Mouse (Mus musculus): ENCODE results near the gene Pithd1. TPM values are rescaled to one million over a fixed set of nuclear protein-coding genes. Genes with fewer than 3 reads are reported as not detected.

Gene Pithd1
- total and polyA plus RNA-seq, 3 experiments = 62.8 to 77.7 TPM; not detected in 1

- TF ChIP-seq MAX (IDR thresholded peaks at IDR 0.05; ENCODE audit: low read length) (peak; percentile 80), SIN3A (IDR thresholded peaks at IDR 0.05; ENCODE audit: low read length) (peak; percentile 41; the same call in 1 of the 2 replicates), KAT2A (conservative IDR thresholded peaks at IDR 0.05; ENCODE audit: low read depth, low read length) (no peak; the same call in 1 of the 2 replicates), UBTF (IDR thresholded peaks at IDR 0.05; ENCODE audit: borderline replicate concordance, insufficient read depth, low read depth, low read length) (no peak), EP300 (IDR thresholded peaks at IDR 0.05; ENCODE audit: low read depth in 1 of 2, low read length in 2 of 2) (peak in 1 of 2 experiments; percentile 41; a peak in 2 of 4 replicates), MYB (IDR thresholded peaks at IDR 0.05; ENCODE audit: low read depth, low read length) (peak; percentile 41; the same call in 1 of the 2 replicates), ZMIZ1 (IDR thresholded peaks at IDR 0.05; ENCODE audit: low read depth, low read length) (peak; percentile 43; the same call in 1 of the 2 replicates), NELFE (IDR thresholded peaks at IDR 0.05; ENCODE audit: low read depth, low read length) (peak; percentile 47), TCF12 (IDR thresholded peaks at IDR 0.05; ENCODE audit: low read depth, low read length) (peak; percentile 39; the same call in 1 of the 2 replicates), TAL1 (IDR thresholded peaks at IDR 0.05; ENCODE audit: low read length) (no peak), HCFC1 (IDR thresholded peaks at IDR 0.05; ENCODE audit: low read depth, low read length) (0 out of 2 replicates have a peak, but pooled peaks have one; percentile 54), SMC3 (IDR thresholded peaks at IDR 0.05; ENCODE audit: low read depth, low read length) (no peak)
Observed at GRCm38 (mm10) chr4:136028132-136028564, 41.1 kb upstream of the Pithd1 start (continued).

- Histone ChIP-seq H3K4me3 (ENCODE audit: control insufficient read depth in 1 of 2, insufficient read depth in 1 of 2, low read depth in 2 of 2, low read length in 2 of 2) (peak overlapping the region in 1 of 2 experiments; percentile 63; a peak in 1 of 4 replicates), H3K27ac (ENCODE audit: control insufficient read depth, low read depth, low read length) (peak overlapping the region; percentile 94), H3K36me3 (ENCODE audit: control insufficient read depth in 1 of 2, insufficient read depth in 2 of 2, low read length in 2 of 2) (peaks cover 0 to 9% of the 10 kb centered on the region in 2 experiments; a peak in 2 of 4 replicates), H3K9ac (ENCODE audit: control insufficient read depth, low read depth, low read length, poor library complexity, severe bottlenecking) (peak overlapping the region; percentile 80), H3K9me3 (replicated peaks; ENCODE audit: insufficient read depth, low read length) (no peaks in the 10 kb centered on the region), H3K79me2 (ENCODE audit: control insufficient read depth, insufficient read depth, low read length, poor library complexity) (no peaks in the 10 kb centered on the region; the same call in 1 of the 2 replicates), H3K4me1 (ENCODE audit: control insufficient read depth in 1 of 2, insufficient read depth in 2 of 2, low read length in 2 of 2) (peaks cover 10 to 23% of the 10 kb centered on the region in 2 experiments), H3K27me3 (ENCODE audit: control insufficient read depth in 1 of 2, insufficient read depth in 2 of 2, low read length in 2 of 2) (no peaks in the 10 kb centered on the region)
- TF ChIP-seq TCF12 (IDR thresholded peaks at IDR 0.05; ENCODE audit: low read depth, low read length) (no peak), POLR2A (IDR thresholded peaks at IDR 0.05; ENCODE audit: control insufficient read depth in 1 of 2, insufficient read depth in 1 of 2, low read depth in 1 of 2, low read length in 2 of 2, poor library complexity in 1 of 2) (no peak), RAD21 (IDR thresholded peaks at IDR 0.05; ENCODE audit: low read depth, low read length) (no peak), CHD2 (IDR thresholded peaks at IDR 0.05; ENCODE audit: low read length) (no peak), NELFE (IDR thresholded peaks at IDR 0.05; ENCODE audit: low read depth, low read length) (no peak), ELF1 (IDR thresholded peaks at IDR 0.05; ENCODE audit: low read depth, low read length) (no peak), ZC3H11A (IDR thresholded peaks at IDR 0.05; ENCODE audit: low read depth, low read length) (no peak), USF1 (IDR thresholded peaks at IDR 0.05; ENCODE audit: low read depth, low read length) (no peak), BHLHE40 (IDR thresholded peaks at IDR 0.05; ENCODE audit: borderline replicate concordance, low read depth, low read length) (no peak), NRF1 (IDR thresholded peaks at IDR 0.05; ENCODE audit: insufficient read depth, low read depth, low read length, poor library complexity, severe bottlenecking) (no peak)
- no peak for DNase-seq (ENCODE audit: low read depth, low spot score)
Observed at GRCm38 (mm10) chr4:136027416-136028131, 40.5 kb upstream of the Pithd1 start.
